8 mouse cellular contexts compared by ENCODE assay signal in genomic region chr5:92505402-92505865, GRCm38 (mm10). TPM values are rescaled to one million over a fixed set of nuclear protein-coding genes. Genes with fewer than 3 reads are reported as not detected.
DNase-seq lines count a peak whose midpoint lies in the region; ATAC-seq lines count a peak whose summit lies in the region.

No protein-coding gene starts in this region.

- H3K27ac ChIP-seq in hindbrain, embryonic 13.5 days, result peak overlapping the region; percentile 99

- H3K27me3 ChIP-seq in hindbrain, embryonic 13.5 days, result no peaks in the 10 kb centered on the region

- no peaks in the 10 kb centered on the region for H3K9me3 ChIP-seq in hindbrain, embryonic 13.5 days

- peak; percentile 96 for ATAC-seq in hindbrain, embryonic 13.5 days (ENCODE audit: low FRiP score)

- peak overlapping the region; percentile 98 for H3K9ac ChIP-seq in hindbrain, embryonic 13.5 days

- DNase-seq in Muller cell, postnatal 12 days (ENCODE audit: inconsistent ontology term), result peak; percentile 98
- DNase-seq in cerebellum, adult 9-11 months, result peak; percentile 97
- DNase-seq in frontal cortex, postnatal 10 days (ENCODE audit: low spot score in 2 of 2), result peak; percentile 93 to 96
- DNase-seq in layer of hippocampus, postnatal 25 days (ENCODE audit: extremely low spot score in 1 of 2, low spot score in 1 of 2), result peak; percentile 89 to 96
- peak; percentile 97 for DNase-seq in lung, postnatal 25 days (ENCODE audit: low spot score)
- peak; percentile 95 for DNase-seq in retina, embryonic 14.5 days (ENCODE audit: low spot score)
- DNase-seq in thymus, postnatal 4 days, result peak; percentile 92

- 0% methylated on average over 47 of the region's 48 CpGs for WGBS in hindbrain, embryonic 13.5 days

- H3K36me3 ChIP-seq in hindbrain, embryonic 13.5 days, result no peaks in the 10 kb centered on the region

- peak overlapping the region; percentile 86 for H3K4me3 ChIP-seq in hindbrain, embryonic 13.5 days

- H3K4me2 ChIP-seq in hindbrain, embryonic 13.5 days, result peak overlapping the region; percentile 75

- peaks cover 42% of the 10 kb centered on the region for H3K4me1 ChIP-seq in hindbrain, embryonic 13.5 days (replicated peaks)

RNA-seq across cellular contexts. Expression of gene Scarb2, which starts 1.2 kb away (rescaled TPM):
- 20.5 and 20.7 TPM in 2 replicates for polyA plus RNA-seq in hindbrain, embryonic 13.5 days (2015; fragmentation: Nextera tagmentation; extraction: Ambion mirVana)
- total RNA-seq in layer of hippocampus, postnatal 25 days (2021), result 10 to 100 TPM; 91.2 to 92.7 TPM

RNA-seq across cellular contexts. Expression of gene Fam47e, which starts 49.4 kb away (rescaled TPM):
- polyA plus RNA-seq in hindbrain, embryonic 13.5 days (2015; fragmentation: Nextera tagmentation; extraction: Ambion mirVana), result 0.28 and 1.1 TPM in 2 replicates
- total RNA-seq in layer of hippocampus, postnatal 25 days (2021), result under 1 TPM in 1 of 2 experiments, not detected in 1; 0.42 TPM

Comparison
In these comparisons a context has a peak if more than half of its experiments do, and no peak if none do; other contexts are left out.
1. Peak in every context shown above with its lines: DNase-seq, ATAC-seq, H3K4me3 ChIP-seq and H3K27ac ChIP-seq.